Mouse (Mus musculus) midbrain, embryonic 10.5 days (tissue): ENCODE data around the gene Eef2kmt. TPM values are rescaled to one million over a fixed set of nuclear protein-coding genes. Genes with fewer than 3 reads are reported as not detected.

Experiments used
- DNase-seq: peaks from one replicate; pipeline ENCODE4 v3.0.0-alpha.2; 2017; ENCODE audit warnings: low spot score
- H3K27ac ChIP-seq: fragments of 300-500 bp; sonication (generic); replicated peaks from 2 replicates; pipeline ENCODE4 v1.5.1; 2016; ENCODE audit warnings: mild to moderate bottlenecking
- H3K27me3 ChIP-seq: fragments of 300-500 bp; sonication (generic); 2 replicates; pipeline ENCODE4 v1.6.1; 2016; ENCODE audit warnings: low read depth, mild to moderate bottlenecking; ENCODE audit not compliant: poor library complexity, severe bottlenecking
- H3K36me3 ChIP-seq: fragments of 300-500 bp; sonication (generic); 2 replicates; pipeline ENCODE4 v1.6.1; 2016; ENCODE audit warnings: mild to moderate bottlenecking, moderate library complexity
- H3K4me1 ChIP-seq: fragments of 300-500 bp; sonication (generic); 2 replicates; pipeline ENCODE4 v1.6.1; 2016
- H3K4me3 ChIP-seq: fragments of 300-500 bp; sonication (generic); 2 replicates; pipeline ENCODE4 v1.5.1; 2016; ENCODE audit warnings: mild to moderate bottlenecking, moderate library complexity
- H3K9me3 ChIP-seq: fragments of 300-500 bp; sonication (generic); replicated peaks from 2 replicates; pipeline ENCODE4 v1.6.1; 2016; ENCODE audit warnings: mild to moderate bottlenecking
- WGBS: fragments of 180-500 bp; shearing (Covaris S2); methylation state at CpG from one replicate; pipeline ENCODE4 v1.1.7; 2016; 5-methylcytosine and 5-hydroxymethylcytosine counted together
- microRNA-seq: library from miRNA; unstranded; fragments of <30 nt; microRNA quantifications from one replicate; pipeline ENCODE4, GENCODE M21; 2017
- polyA plus RNA-seq: library from polyadenylated mRNA; unstranded; fragments of >200 nt; fragmentation: Nextera tagmentation; extraction: Ambion mirVana; gene quantifications from 2 replicates; pipeline ENCODE4 v1.2.1, GENCODE M21; 2016

Eef2kmt gene
- polyA plus RNA-seq, 1 experiment from 2014 or later, result 21.4 TPM

DNA sequence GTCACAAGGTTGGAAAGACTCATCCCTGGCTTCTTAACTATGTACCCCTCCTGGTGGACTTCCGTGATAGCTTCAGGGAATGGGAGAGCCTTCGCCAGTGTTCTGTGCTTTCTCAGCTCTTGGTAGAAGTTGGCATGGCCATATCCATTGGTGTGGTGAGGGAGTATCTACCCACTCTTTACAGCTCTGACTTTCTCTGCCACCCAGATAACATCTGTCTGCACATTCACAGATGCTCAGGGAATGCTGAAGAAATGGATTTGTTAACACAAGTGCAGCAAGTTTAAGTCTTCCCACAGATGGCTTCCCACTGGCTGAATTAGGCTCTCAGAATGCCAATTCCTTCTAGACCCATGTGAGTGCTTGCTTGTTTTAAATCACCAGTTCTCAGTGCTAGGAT lies 41.7 kb downstream of the Eef2kmt start:
- Histone ChIP-seq H3K36me3 (no peaks in the 10 kb centered on the region), H3K27ac (no peak overlapping the region), H3K9me3 (no peaks in the 10 kb centered on the region), H3K4me3 (no peak overlapping the region), H3K4me1 (no peaks in the 10 kb centered on the region), H3K27me3 (no peaks in the 10 kb centered on the region)
- DNase-seq, result no peak
- 93% methylated on average over 2 of the region's 2 CpGs for WGBS

DNA sequence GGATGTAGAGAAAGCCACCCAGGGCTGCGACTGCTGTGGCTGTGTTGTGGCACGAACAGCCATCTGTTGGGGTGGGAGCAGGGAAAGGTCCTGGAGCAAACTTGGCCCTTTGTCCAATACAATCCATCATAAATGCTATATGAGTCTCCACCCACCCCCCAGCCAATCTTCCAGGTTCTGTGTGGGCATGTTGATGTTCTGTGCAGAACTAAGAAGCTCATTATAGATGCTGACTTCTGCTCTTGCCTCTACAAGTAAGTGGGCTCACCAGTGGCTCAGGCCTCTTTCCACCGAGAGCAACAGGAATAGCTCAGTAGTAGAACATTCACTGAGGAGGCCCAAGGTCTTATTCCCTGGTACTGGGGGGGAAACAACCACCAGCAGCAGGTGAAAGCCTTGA lies 43.6 kb downstream of the Eef2kmt start:
- Histone ChIP-seq H3K4me3 (no peak overlapping the region), H3K36me3 (no peaks in the 10 kb centered on the region), H3K4me1 (no peaks in the 10 kb centered on the region), H3K9me3 (no peaks in the 10 kb centered on the region), H3K27ac (no peak overlapping the region), H3K27me3 (no peaks in the 10 kb centered on the region)
- DNase-seq, result no peak
- 88% methylated on average over 3 of the region's 3 CpGs for WGBS

DNA sequence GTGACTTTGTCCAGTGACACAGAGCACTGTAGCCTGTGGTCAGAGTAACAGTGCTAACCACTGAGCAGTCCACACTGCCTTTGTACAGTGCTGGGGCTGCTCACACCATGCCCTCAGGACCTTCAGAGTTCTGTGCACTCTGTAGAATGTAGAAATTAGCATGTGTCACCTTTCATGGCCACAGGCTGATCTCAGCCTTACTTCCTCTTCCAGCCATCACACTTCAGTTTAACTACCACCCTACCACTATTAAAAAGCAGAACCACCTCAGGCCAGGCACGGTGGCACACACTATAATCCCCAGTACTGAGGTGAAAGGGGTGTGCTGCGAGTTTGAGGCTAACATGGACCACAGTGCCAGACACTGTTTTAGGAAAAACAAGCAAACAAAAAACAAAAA lies 45.4 kb downstream of the Eef2kmt start:
- WGBS, result 80% methylated on average over 2 of the region's 2 CpGs
- no peaks in the 10 kb centered on the region for H3K27me3 ChIP-seq
- no peak for DNase-seq
- H3K4me3 ChIP-seq, result no peak overlapping the region
- no peaks in the 10 kb centered on the region for H3K9me3 ChIP-seq
- no peak overlapping the region for H3K27ac ChIP-seq
- H3K4me1 ChIP-seq, result no peaks in the 10 kb centered on the region
- H3K36me3 ChIP-seq, result no peaks in the 10 kb centered on the region

DNA sequence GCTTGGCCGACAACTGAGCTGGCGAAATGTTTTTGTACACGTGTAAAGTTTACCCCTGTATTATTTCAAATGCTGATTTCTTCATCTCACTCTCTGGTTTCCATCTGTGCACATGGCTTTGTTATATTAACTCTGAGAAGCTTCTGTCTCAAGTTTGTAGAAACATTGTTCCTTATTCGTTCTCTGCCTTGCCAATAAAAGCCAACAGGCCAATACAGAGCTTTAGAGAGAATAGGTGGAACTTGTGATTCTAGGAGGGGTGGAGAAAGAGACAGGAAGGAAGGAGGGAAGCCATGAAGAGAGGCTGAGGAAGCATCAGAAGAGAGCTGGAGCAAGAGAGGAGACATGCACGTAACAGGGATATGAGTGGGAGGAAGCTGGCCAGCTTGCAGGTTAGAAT lies 49.7 kb downstream of the Eef2kmt start:
- no peaks in the 10 kb centered on the region for H3K9me3 ChIP-seq
- WGBS, result 79% methylated on average over 5 of the region's 5 CpGs
- no peak overlapping the region for H3K27ac ChIP-seq

DNA sequence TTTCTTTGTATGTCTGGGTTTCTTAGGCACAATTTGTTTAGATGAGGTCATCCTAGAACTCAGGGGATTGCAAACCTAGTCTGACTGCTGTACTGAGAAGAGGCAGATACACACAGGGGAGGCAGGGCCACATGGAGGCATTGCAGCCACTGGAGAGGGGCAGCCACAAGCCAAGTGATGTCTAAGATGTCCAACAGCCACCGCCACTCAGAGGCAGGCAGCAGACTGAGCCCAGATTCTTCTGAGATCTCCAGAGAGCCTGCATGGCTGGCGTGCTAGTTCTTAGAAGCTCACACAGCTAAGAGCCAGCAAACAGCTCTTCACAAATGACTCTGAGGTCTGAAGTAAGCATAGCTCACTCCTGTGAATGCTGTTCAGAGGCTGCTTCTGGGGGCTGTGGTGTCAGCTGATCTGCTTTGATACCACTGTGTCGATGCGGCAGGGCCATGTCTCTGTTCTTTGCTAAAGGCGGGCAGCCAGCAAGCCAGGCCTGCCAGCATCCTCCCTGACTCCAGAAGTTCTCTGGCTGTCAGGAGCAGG lies 50.3 kb downstream of the Eef2kmt start:
- H3K36me3 ChIP-seq, result no peaks in the 10 kb centered on the region
- no peak for DNase-seq
- H3K4me3 ChIP-seq, result no peak overlapping the region
- H3K27ac ChIP-seq, result no peak overlapping the region
- H3K9me3 ChIP-seq, result no peaks in the 10 kb centered on the region
- peaks cover 19% of the 10 kb centered on the region for H3K4me1 ChIP-seq
- H3K27me3 ChIP-seq, result no peaks in the 10 kb centered on the region; the same call in 1 of the 2 replicates
- 86% methylated on average over 5 of the region's 5 CpGs for WGBS

More for the DNA sequence above, 49.7 kb downstream of the Eef2kmt start:
- H3K4me3 ChIP-seq, result no peak overlapping the region
- no peaks in the 10 kb centered on the region; the same call in 1 of the 2 replicates for H3K27me3 ChIP-seq
- no peaks in the 10 kb centered on the region for H3K36me3 ChIP-seq
- peaks cover 19% of the 10 kb centered on the region for H3K4me1 ChIP-seq
- no peak for DNase-seq

DNA sequence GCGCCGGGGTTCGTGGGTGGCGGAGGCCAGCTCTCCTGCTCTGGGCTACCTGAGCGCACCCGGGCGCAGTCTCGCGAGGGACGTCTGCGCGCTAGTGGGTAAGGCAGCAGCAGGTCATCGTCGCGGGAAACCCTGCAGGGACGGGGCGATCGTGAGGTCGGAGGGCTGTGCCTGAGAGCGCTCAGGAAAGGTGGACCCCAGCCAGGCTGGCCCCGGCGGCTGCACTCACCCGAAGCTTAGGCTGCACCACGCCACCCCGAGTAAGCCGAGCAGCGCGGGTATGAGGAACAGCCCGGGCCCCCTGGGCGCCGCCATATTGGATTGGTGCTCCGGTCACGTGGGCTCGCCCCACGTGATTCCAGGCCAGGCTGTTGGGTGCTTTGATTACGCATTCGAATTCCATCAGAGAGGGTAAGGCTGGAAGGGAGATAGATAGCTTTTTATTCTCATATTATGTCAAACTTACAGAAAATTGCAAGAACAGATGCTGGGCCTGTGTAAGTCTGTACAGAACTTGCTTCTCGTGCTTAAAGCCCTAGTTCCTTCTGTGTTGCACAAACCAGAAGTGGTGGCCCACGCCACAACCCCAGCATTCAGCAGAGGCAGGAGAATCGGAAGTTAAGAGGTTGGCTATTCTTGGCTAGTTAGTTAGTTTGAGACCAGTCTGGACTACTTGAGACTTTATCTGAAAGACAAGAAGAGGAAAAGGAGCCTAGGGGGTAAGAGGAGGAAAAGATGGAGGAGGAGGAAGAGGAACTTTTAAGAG lies 51.9 kb downstream of the Eef2kmt start, which contains the start of gene Nagpa:
TSS of gene Nagpa (minus strand) at position 345 of the 766 bp plus-strand sequence.
- H3K4me3 ChIP-seq, result peak within 1 kb of the TSS; percentile 93
- 5% methylated on average over 40 of the region's 40 CpGs for WGBS
- no peaks in the 10 kb centered on the region; the same call in 1 of the 2 replicates for H3K27me3 ChIP-seq
- no peaks in the 10 kb centered on the region for H3K9me3 ChIP-seq
- no peaks in the 10 kb centered on the region for H3K36me3 ChIP-seq
- DNase-seq, result peak; percentile 88
- H3K27ac ChIP-seq, result peak within 1 kb of the TSS; percentile 81
- H3K4me1 ChIP-seq, result peaks cover 19% of the 10 kb centered on the region

DNA sequence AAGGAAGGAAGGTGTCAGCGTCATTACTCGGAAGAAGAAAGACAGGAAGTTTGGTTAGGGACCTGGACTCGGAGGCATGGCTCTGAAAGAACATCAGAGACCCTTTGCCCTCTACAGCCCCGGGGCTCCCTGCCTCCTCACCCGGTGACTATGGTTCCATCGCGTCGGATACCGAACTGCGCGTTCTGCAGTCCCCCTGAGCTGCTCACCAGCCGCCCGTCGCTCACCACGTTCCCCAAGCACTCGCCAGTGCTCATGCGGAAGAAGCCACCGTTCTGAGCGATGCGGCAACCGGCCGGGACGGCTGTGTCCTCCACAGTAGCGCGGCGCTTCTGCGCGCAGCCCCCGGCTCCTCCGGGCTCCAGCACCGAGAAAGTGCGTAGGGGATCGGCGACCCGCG lies 52.6 kb downstream of the Eef2kmt start:
- 2% methylated on average over 36 of the region's 36 CpGs for WGBS
- peak overlapping the region; percentile 93 for H3K4me3 ChIP-seq
- peaks cover 19% of the 10 kb centered on the region for H3K4me1 ChIP-seq
- H3K9me3 ChIP-seq, result no peaks in the 10 kb centered on the region
- H3K36me3 ChIP-seq, result peaks cover 2% of the 10 kb centered on the region; the same call in 1 of the 2 replicates
- H3K27me3 ChIP-seq, result no peaks in the 10 kb centered on the region; the same call in 1 of the 2 replicates
- H3K27ac ChIP-seq, result peak overlapping the region; percentile 81
- DNase-seq, result no peak

DNA sequence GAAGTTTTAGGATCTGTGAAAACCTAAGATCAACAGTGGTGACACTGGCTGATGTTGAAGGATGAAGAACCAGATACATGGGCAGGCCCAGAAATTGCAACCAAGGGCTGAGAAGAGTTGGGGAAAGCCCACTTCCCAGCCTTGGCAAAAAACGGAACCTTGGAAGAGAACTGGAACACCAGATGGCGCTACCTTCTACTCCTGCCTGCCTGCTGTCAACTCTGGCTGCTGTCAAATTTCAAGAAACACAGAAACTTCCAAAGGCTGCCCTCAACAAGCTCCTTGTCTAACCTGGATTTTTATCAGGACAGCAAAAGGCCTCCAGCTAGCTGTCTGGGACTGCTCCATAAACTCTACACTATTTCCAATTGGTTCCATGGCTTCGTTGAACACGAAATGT lies 53.1 kb downstream of the Eef2kmt start:
- H3K27ac ChIP-seq, result no peak overlapping the region
- peaks cover 2% of the 10 kb centered on the region; the same call in 1 of the 2 replicates for H3K36me3 ChIP-seq
- peaks cover 19% of the 10 kb centered on the region for H3K4me1 ChIP-seq
- 19% methylated on average over 4 of the region's 4 CpGs for WGBS
- H3K27me3 ChIP-seq, result no peaks in the 10 kb centered on the region; the same call in 1 of the 2 replicates
- H3K4me3 ChIP-seq, result peak overlapping the region; percentile 93
- H3K9me3 ChIP-seq, result no peaks in the 10 kb centered on the region
- peak; percentile 47 for DNase-seq

DNA sequence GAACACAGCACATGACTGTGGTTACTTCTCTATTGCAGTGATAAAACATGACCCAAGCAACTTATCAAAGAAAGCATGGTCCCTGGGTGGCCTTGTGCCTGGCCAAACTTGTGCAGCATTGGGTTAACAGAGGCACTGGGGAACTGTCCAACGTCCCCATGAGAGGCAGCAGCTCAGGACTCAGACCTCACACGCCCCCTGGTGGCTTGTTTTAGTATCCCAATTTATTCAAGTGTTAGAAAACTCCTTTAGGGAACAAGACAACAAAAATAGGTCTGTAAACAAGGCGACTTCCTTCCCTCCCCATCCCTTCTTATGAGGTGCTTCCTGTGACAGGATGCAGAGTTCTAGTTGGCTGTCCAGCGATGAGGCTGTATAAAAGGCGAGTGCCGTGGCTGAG lies 60.7 kb downstream of the Eef2kmt start:
- peak; percentile 47 for DNase-seq
- Histone ChIP-seq H3K27ac (no peak overlapping the region), H3K4me3 (no peak overlapping the region), H3K4me1 (no peaks in the 10 kb centered on the region), H3K27me3 (no peaks in the 10 kb centered on the region), H3K36me3 (peaks cover 2% of the 10 kb centered on the region; the same call in 1 of the 2 replicates), H3K9me3 (no peaks in the 10 kb centered on the region)
- whole genome bisulfite sequencing, result 30% methylated on average over 6 of the region's 6 CpGs

Small RNAs within 50 kb of the gene (microRNA-seq; reads per million reads assigned to microRNA genes)
- gene Gm23689 (not detected), gene Gm26095 (not detected), gene Mir6364 (not detected)

Other genes with a start within 250 kb of the Eef2kmt start
- 1.0 TPM in 1 of 2 replicates, not detected in the other for gene Smim22, start 248.7 kb downstream of the Eef2kmt start, polyA plus RNA-seq
- gene Rogdi, start 242.4 kb downstream of the Eef2kmt start, polyA plus RNA-seq, result 68.9 and 82.6 TPM in 2 replicates
- 211 and 240 TPM in 2 replicates for gene Glyr1, start 206.1 kb downstream of the Eef2kmt start, polyA plus RNA-seq
- 16.6 and 17.6 TPM in 2 replicates for gene Ubn1, start 205.9 kb downstream of the Eef2kmt start, polyA plus RNA-seq
- 0.68 and 0.82 TPM in 2 replicates for gene Ppl, start 123.6 kb downstream of the Eef2kmt start, polyA plus RNA-seq
- gene Sec14l5, start 108.9 kb downstream of the Eef2kmt start, polyA plus RNA-seq, result 0.14 and 0.31 TPM in 2 replicates
- 16.4 and 18.9 TPM in 2 replicates for gene Nagpa, start 52.0 kb downstream of the Eef2kmt start, polyA plus RNA-seq
- 2.4 and 4.5 TPM in 2 replicates for gene AU021092, start 33.7 kb downstream of the Eef2kmt start, polyA plus RNA-seq
- 25.0 and 25.3 TPM in 2 replicates for gene Alg1, start 22.4 kb downstream of the Eef2kmt start, polyA plus RNA-seq